Mouse (Mus musculus): ENCODE measurements around the gene Slc25a25. TPM values are rescaled to one million over a fixed set of nuclear protein-coding genes. Genes with fewer than 3 reads are reported as not detected.

Gene Slc25a25
- polyA plus RNA-seq, 1 experiment from 2014 or later = 16.9 TPM

- peak overlapping the region; percentile 45 for H3K4me3 ChIP-seq (replicated peaks; ENCODE audit: low read length)
- 0 out of 2 replicates have a peak, but pooled peaks cover 7% of the 10 kb centered on the region for H3K36me3 ChIP-seq (ENCODE audit: control insufficient read depth, insufficient read depth, low read length)
- H3K4me1 ChIP-seq (ENCODE audit: control insufficient read depth, insufficient read depth, low read length) = peaks cover 34% of the 10 kb centered on the region
- H3K4me2 ChIP-seq (ENCODE audit: low read depth, low read length) = peak overlapping the region; percentile 95
- H3K27me3 ChIP-seq (ENCODE audit: control insufficient read depth, insufficient read depth, low read length) = no peaks in the 10 kb centered on the region
- WGBS = 93% methylated on average over 16 of the region's 16 CpGs
- H3K9me3 ChIP-seq (replicated peaks; ENCODE audit: control insufficient read depth, low read length) = no peaks in the 10 kb centered on the region
- peak overlapping the region; percentile 83 for H3K27ac ChIP-seq (ENCODE audit: low read length)
- ATAC-seq (ENCODE audit: insufficient read depth, low FRiP score) = no peak
- peak overlapping the region; percentile 63 for H3K9ac ChIP-seq (ENCODE audit: low read length)
These were observed 1.3 kb upstream of the Slc25a25 start for GRCm38 (mm10) chr2:32452441-32452971.

GRCm38 (mm10) chr2:32451870-32452372 lies 676 bp upstream of the Slc25a25 start:
- H3K4me2 ChIP-seq (ENCODE audit: low read depth, low read length) = peak overlapping the region; percentile 95
- H3K36me3 ChIP-seq (ENCODE audit: control insufficient read depth, insufficient read depth, low read length) = 0 out of 2 replicates have a peak, but pooled peaks cover 7% of the 10 kb centered on the region
- H3K9ac ChIP-seq (ENCODE audit: low read length) = peak overlapping the region; percentile 73
- H3K4me3 ChIP-seq (replicated peaks; ENCODE audit: low read length) = peak overlapping the region; percentile 75
- H3K4me1 ChIP-seq (ENCODE audit: control insufficient read depth, insufficient read depth, low read length) = peaks cover 37% of the 10 kb centered on the region
- H3K27me3 ChIP-seq (ENCODE audit: control insufficient read depth, insufficient read depth, low read length) = no peaks in the 10 kb centered on the region
- no peaks in the 10 kb centered on the region for H3K9me3 ChIP-seq (replicated peaks; ENCODE audit: control insufficient read depth, low read length)
- WGBS = under 1% methylated on average over 25 of the region's 25 CpGs
- H3K27ac ChIP-seq (ENCODE audit: low read length) = peak overlapping the region; percentile 99
- ATAC-seq (ENCODE audit: insufficient read depth, low FRiP score) = peak; percentile 96

- no peak for ATAC-seq (ENCODE audit: insufficient read depth, low FRiP score)
- Histone ChIP-seq H3K4me1 (ENCODE audit: control insufficient read depth, insufficient read depth, low read length) (peaks cover 41% of the 10 kb centered on the region), H3K4me3 (replicated peaks; ENCODE audit: low read length) (peak within 1 kb of the TSS; percentile 75), H3K36me3 (ENCODE audit: control insufficient read depth, insufficient read depth, low read length) (no peaks in the 10 kb centered on the region), H3K9ac (ENCODE audit: low read length) (peak within 1 kb of the TSS; percentile 86), H3K27me3 (ENCODE audit: control insufficient read depth, insufficient read depth, low read length) (no peaks in the 10 kb centered on the region), H3K27ac (ENCODE audit: low read length) (peak within 1 kb of the TSS; percentile 99), H3K9me3 (replicated peaks; ENCODE audit: control insufficient read depth, low read length) (no peaks in the 10 kb centered on the region), H3K4me2 (ENCODE audit: low read depth, low read length) (peak within 1 kb of the TSS; percentile 95)
- 75% methylated on average over 15 of the region's 15 CpGs for WGBS
These were observed 1.2 kb downstream of the Slc25a25 start, which contains the start of gene Naif1 for GRCm38 (mm10) chr2:32449761-32450754. Gene Naif1 (plus strand): TSS chr2:32450457.

- peaks cover 34% of the 10 kb centered on the region for H3K4me1 ChIP-seq (ENCODE audit: control insufficient read depth, insufficient read depth, low read length)
- 73% methylated on average over 1 of the region's 1 CpGs for WGBS
- H3K9ac ChIP-seq (ENCODE audit: low read length) = no peak overlapping the region
- ATAC-seq (ENCODE audit: insufficient read depth, low FRiP score) = no peak
- H3K36me3 ChIP-seq (ENCODE audit: control insufficient read depth, insufficient read depth, low read length) = no peaks in the 10 kb centered on the region
- H3K27ac ChIP-seq (ENCODE audit: low read length) = 0 out of 2 replicates have a peak overlapping the region, but pooled peaks have one; percentile 7
- H3K4me2 ChIP-seq (ENCODE audit: low read depth, low read length) = no peak overlapping the region
- no peaks in the 10 kb centered on the region for H3K27me3 ChIP-seq (ENCODE audit: control insufficient read depth, insufficient read depth, low read length)
- H3K9me3 ChIP-seq (replicated peaks; ENCODE audit: control insufficient read depth, low read length) = no peaks in the 10 kb centered on the region
- no peak overlapping the region for H3K4me3 ChIP-seq (replicated peaks; ENCODE audit: low read length)
These were observed 2.8 kb downstream of the Slc25a25 start for GRCm38 (mm10) chr2:32448480-32448879.

GRCm38 (mm10) chr2:32447264-32447936 lies 3.8 kb downstream of the Slc25a25 start:
- H3K9me3 ChIP-seq (replicated peaks; ENCODE audit: control insufficient read depth, low read length) = no peaks in the 10 kb centered on the region
- no peaks in the 10 kb centered on the region for H3K36me3 ChIP-seq (ENCODE audit: control insufficient read depth, insufficient read depth, low read length)
- WGBS = 33% methylated on average over 9 of the region's 9 CpGs
- no peak for ATAC-seq (ENCODE audit: insufficient read depth, low FRiP score)
- no peak overlapping the region; the same call in 1 of the 2 replicates for H3K4me3 ChIP-seq (replicated peaks; ENCODE audit: low read length)
- H3K4me2 ChIP-seq (ENCODE audit: low read depth, low read length) = peak overlapping the region; percentile 38
- no peaks in the 10 kb centered on the region for H3K27me3 ChIP-seq (ENCODE audit: control insufficient read depth, insufficient read depth, low read length)
- peaks cover 24% of the 10 kb centered on the region for H3K4me1 ChIP-seq (ENCODE audit: control insufficient read depth, insufficient read depth, low read length)
- peak overlapping the region; percentile 95 for H3K27ac ChIP-seq (ENCODE audit: low read length)
- peak overlapping the region; percentile 63 for H3K9ac ChIP-seq (ENCODE audit: low read length)

GRCm38 (mm10) chr2:32445535-32445934 lies 5.7 kb downstream of the Slc25a25 start:
- H3K36me3 ChIP-seq (ENCODE audit: control insufficient read depth, insufficient read depth, low read length) = no peaks in the 10 kb centered on the region
- H3K9ac ChIP-seq (ENCODE audit: low read length) = no peak overlapping the region
- peaks cover 24% of the 10 kb centered on the region for H3K4me1 ChIP-seq (ENCODE audit: control insufficient read depth, insufficient read depth, low read length)
- 88% methylated on average over 1 of the region's 1 CpGs for WGBS
- H3K4me3 ChIP-seq (replicated peaks; ENCODE audit: low read length) = no peak overlapping the region
- no peaks in the 10 kb centered on the region for H3K27me3 ChIP-seq (ENCODE audit: control insufficient read depth, insufficient read depth, low read length)
- H3K9me3 ChIP-seq (replicated peaks; ENCODE audit: control insufficient read depth, low read length) = no peaks in the 10 kb centered on the region
- ATAC-seq (ENCODE audit: insufficient read depth, low FRiP score) = no peak
- H3K4me2 ChIP-seq (ENCODE audit: low read depth, low read length) = no peak overlapping the region
- no peak overlapping the region for H3K27ac ChIP-seq (ENCODE audit: low read length)

GRCm38 (mm10) chr2:32441550-32441949 lies 9.7 kb downstream of the Slc25a25 start:
- Histone ChIP-seq H3K9me3 (replicated peaks; ENCODE audit: control insufficient read depth, low read length) (no peaks in the 10 kb centered on the region), H3K4me2 (ENCODE audit: low read depth, low read length) (no peak overlapping the region), H3K4me1 (ENCODE audit: control insufficient read depth, insufficient read depth, low read length) (peaks cover 16% of the 10 kb centered on the region), H3K27me3 (ENCODE audit: control insufficient read depth, insufficient read depth, low read length) (no peaks in the 10 kb centered on the region), H3K27ac (ENCODE audit: low read length) (no peak overlapping the region), H3K36me3 (ENCODE audit: control insufficient read depth, insufficient read depth, low read length) (no peaks in the 10 kb centered on the region), H3K9ac (ENCODE audit: low read length) (no peak overlapping the region), H3K4me3 (replicated peaks; ENCODE audit: low read length) (no peak overlapping the region)
- no peak for ATAC-seq (ENCODE audit: insufficient read depth, low FRiP score)
- 83% methylated on average over 2 of the region's 2 CpGs for WGBS

- no peak overlapping the region for H3K4me2 ChIP-seq (ENCODE audit: low read depth, low read length)
- no peaks in the 10 kb centered on the region for H3K9me3 ChIP-seq (replicated peaks; ENCODE audit: control insufficient read depth, low read length)
- no peaks in the 10 kb centered on the region for H3K27me3 ChIP-seq (ENCODE audit: control insufficient read depth, insufficient read depth, low read length)
- no peaks in the 10 kb centered on the region for H3K36me3 ChIP-seq (ENCODE audit: control insufficient read depth, insufficient read depth, low read length)
- H3K4me1 ChIP-seq (ENCODE audit: control insufficient read depth, insufficient read depth, low read length) = peaks cover 16% of the 10 kb centered on the region
- peak overlapping the region; percentile 53; the same call in 1 of the 2 replicates for H3K27ac ChIP-seq (ENCODE audit: low read length)
- peak; percentile 75; the same call in 1 of the 2 replicates for ATAC-seq (ENCODE audit: insufficient read depth, low FRiP score)
- no peak overlapping the region; the same call in 1 of the 2 replicates for H3K9ac ChIP-seq (ENCODE audit: low read length)
- WGBS = 63% methylated on average over 1 of the region's 1 CpGs
- H3K4me3 ChIP-seq (replicated peaks; ENCODE audit: low read length) = no peak overlapping the region
These were observed 10.6 kb downstream of the Slc25a25 start for GRCm38 (mm10) chr2:32440632-32441031.
